Mouse (Mus musculus) CH12.LX (cell line): ENCODE results near the gene Gm4969. TPM values are rescaled to one million over a fixed set of nuclear protein-coding genes. Genes with fewer than 3 reads are reported as not detected.

Experiments used
- DNase-seq: peaks from one replicate; pipeline ENCODE4 v3.0.0-alpha.2; 2013; ENCODE audit errors: extremely low read depth
- H3K27ac ChIP-seq: 2 replicates; pipeline ENCODE4 v1.5.1; 2012; ENCODE audit warnings: low read depth, mild to moderate bottlenecking, control low read depth, moderate library complexity; ENCODE audit not compliant: insufficient read depth
- H3K27me3 ChIP-seq: replicated peaks from 2 replicates; pipeline ENCODE3; 2012; ENCODE audit warnings: inconsistent platforms
- H3K36me3 ChIP-seq, 2 experiments: replicated peaks in 1 of 2; 2 replicates each; pipeline versions ENCODE3 to v1.6.1; 2012; ENCODE audit warnings: inconsistent platforms in 1 of 2, low read length in 1 of 2, mild to moderate bottlenecking in 1 of 2, mixed read lengths in 1 of 2, moderate library complexity in 1 of 2; ENCODE audit not compliant: control insufficient read depth in 1 of 2, insufficient read depth in 1 of 2
- H3K4me1 ChIP-seq, 2 experiments: 2 replicates each; pipeline ENCODE4 v1.6.1; 2012; ENCODE audit warnings: inconsistent platforms in 1 of 2, moderate library complexity in 1 of 2; ENCODE audit not compliant: insufficient read depth in 2 of 2, control insufficient read depth in 1 of 2
- H3K4me2 ChIP-seq: 2 replicates; pipeline ENCODE4 v1.6.1; 2012; ENCODE audit warnings: low read depth, mild to moderate bottlenecking, control low read depth; ENCODE audit not compliant: poor library complexity, insufficient read depth, severe bottlenecking
- H3K4me3 ChIP-seq, 3 experiments: fragments of 150-350 bp in 1 of 3; sonication (generic) in 1 of 3; replicated peaks in 1 of 3; 2 replicates each; pipeline versions ENCODE3 to v1.5.1; 2011 to 2012; ENCODE audit warnings: low read depth in 2 of 3, low read length in 2 of 3, mild to moderate bottlenecking in 2 of 3, moderate library complexity in 2 of 3, control low read depth in 1 of 3, improper control_type of control experiment in 1 of 3, inconsistent platforms in 1 of 3, mixed read lengths in 1 of 3; ENCODE audit not compliant: poor library complexity in 1 of 3
- H3K79me2 ChIP-seq: replicated peaks from 2 replicates; pipeline ENCODE4 v1.6.1; 2012; ENCODE audit warnings: mild to moderate bottlenecking, moderate library complexity; ENCODE audit not compliant: control insufficient read depth, poor library complexity, insufficient read depth, severe bottlenecking; ENCODE audit errors: extremely low read depth
- H3K9ac ChIP-seq: 2 replicates; pipeline ENCODE4 v1.6.1; 2012; ENCODE audit warnings: low read depth, mild to moderate bottlenecking, control low read depth, moderate library complexity; ENCODE audit not compliant: insufficient read depth
- H3K9me3 ChIP-seq: replicated peaks from 2 replicates; pipeline ENCODE3; 2012; ENCODE audit warnings: low read length, inconsistent platforms, mixed read lengths
- BHLHE40 ChIP-seq: IDR thresholded peaks from 2 replicates; pipeline ENCODE4 v1.6.1; 2011; ENCODE audit warnings: mild to moderate bottlenecking, low read depth, low read length, improper control_type of control experiment
- CHD1 ChIP-seq: IDR thresholded peaks from 2 replicates; pipeline ENCODE4 v1.6.1; 2012; ENCODE audit warnings: low read depth, low read length, improper control_type of control experiment, inconsistent platforms
- CHD2 ChIP-seq: IDR thresholded peaks from 2 replicates; pipeline ENCODE4 v1.6.1; 2011; ENCODE audit warnings: low read length, improper control_type of control experiment
- CTCF ChIP-seq, 2 experiments: IDR thresholded peaks in 1 of 2; conservative IDR thresholded peaks in 1 of 2; 2 replicates each; pipeline ENCODE4 v1.5.1; 2011 to 2012; ENCODE audit warnings: low read depth in 2 of 2, low read length in 2 of 2, improper control_type of control experiment in 1 of 2, inconsistent platforms in 1 of 2, mild to moderate bottlenecking in 1 of 2, moderate library complexity in 1 of 2
- E2F4 ChIP-seq: IDR thresholded peaks from 2 replicates; pipeline ENCODE4 v1.6.1; 2011; ENCODE audit warnings: low read depth, low read length, improper control_type of control experiment; ENCODE audit not compliant: insufficient replicate concordance
- ELF1 ChIP-seq: IDR thresholded peaks from 2 replicates; pipeline ENCODE4 v1.6.1; 2014; ENCODE audit warnings: low read depth, mild to moderate bottlenecking, inconsistent platforms, low read length, improper control_type of control experiment
- EP300 ChIP-seq: IDR thresholded peaks from 2 replicates; pipeline ENCODE4 v1.6.1; 2011; ENCODE audit warnings: low read length, improper control_type of control experiment
- ETS1 ChIP-seq: conservative IDR thresholded peaks from 2 replicates; pipeline ENCODE4 v1.6.1; 2012; ENCODE audit warnings: low read depth, mild to moderate bottlenecking, inconsistent platforms, low read length, improper control_type of control experiment, moderate library complexity
- GABPA ChIP-seq: IDR thresholded peaks from 2 replicates; pipeline ENCODE4 v1.6.1; 2012; ENCODE audit warnings: low read depth, low read length, improper control_type of control experiment, inconsistent platforms; ENCODE audit not compliant: insufficient replicate concordance
- HCFC1 ChIP-seq: IDR thresholded peaks from 2 replicates; pipeline ENCODE4 v1.6.1; 2012; ENCODE audit warnings: low read depth, mild to moderate bottlenecking, inconsistent platforms, low read length, improper control_type of control experiment
- IRF4 ChIP-seq: IDR thresholded peaks from 2 replicates; pipeline ENCODE4 v1.6.1; 2014; ENCODE audit warnings: low read depth, mild to moderate bottlenecking, inconsistent platforms, low read length, improper control_type of control experiment
- JUN ChIP-seq: IDR thresholded peaks from 2 replicates; pipeline ENCODE4 v1.6.1; 2011; ENCODE audit warnings: low read depth, mild to moderate bottlenecking, low read length, improper control_type of control experiment, moderate library complexity; ENCODE audit not compliant: insufficient read depth
- JUND ChIP-seq: conservative IDR thresholded peaks from 2 replicates; pipeline ENCODE4 v1.6.1; 2011; ENCODE audit warnings: low read depth, low read length, improper control_type of control experiment
- KAT2A ChIP-seq: IDR thresholded peaks from 2 replicates; pipeline ENCODE4 v1.6.1; 2012; ENCODE audit warnings: low read length, improper control_type of control experiment, inconsistent platforms; ENCODE audit not compliant: insufficient replicate concordance
- MAFK ChIP-seq: IDR thresholded peaks from 2 replicates; pipeline ENCODE4 v1.6.1; 2011; ENCODE audit warnings: low read length, improper control_type of control experiment; ENCODE audit not compliant: insufficient replicate concordance
- MAX ChIP-seq: IDR thresholded peaks from 2 replicates; pipeline ENCODE4 v1.6.1; 2011; ENCODE audit warnings: low read length, improper control_type of control experiment
- MAZ ChIP-seq: IDR thresholded peaks from 2 replicates; pipeline ENCODE4 v1.6.1; 2012; ENCODE audit warnings: low read depth, mild to moderate bottlenecking, inconsistent platforms, low read length, improper control_type of control experiment, moderate library complexity
- MEF2A ChIP-seq: IDR thresholded peaks from 2 replicates; pipeline ENCODE4 v1.6.1; 2014; ENCODE audit warnings: low read depth, mild to moderate bottlenecking, inconsistent platforms, low read length, improper control_type of control experiment, borderline replicate concordance
- MXI1 ChIP-seq: IDR thresholded peaks from 2 replicates; pipeline ENCODE4 v1.6.1; 2011; ENCODE audit warnings: mild to moderate bottlenecking, low read depth, low read length, improper control_type of control experiment
- MYC ChIP-seq: IDR thresholded peaks from 2 replicates; pipeline ENCODE4 v1.6.1; 2011; ENCODE audit warnings: low read depth, mild to moderate bottlenecking, improper control_type of control experiment, low read length
- NELFE ChIP-seq: IDR thresholded peaks from 2 replicates; pipeline ENCODE4 v1.6.1; 2011; ENCODE audit warnings: low read depth, low read length, improper control_type of control experiment
- NRF1 ChIP-seq: IDR thresholded peaks from 2 replicates; pipeline ENCODE4 v1.6.1; 2014; ENCODE audit warnings: low read depth, mild to moderate bottlenecking, inconsistent platforms, low read length, improper control_type of control experiment, moderate library complexity
- PAX5 ChIP-seq: IDR thresholded peaks from 2 replicates; pipeline ENCODE4 v1.6.1; 2012; ENCODE audit warnings: low read length, inconsistent platforms, mixed read lengths
- POLR2A ChIP-seq: IDR thresholded peaks from 2 replicates; pipeline ENCODE4 v1.6.1; 2011; ENCODE audit warnings: low read depth, mild to moderate bottlenecking, improper control_type of control experiment, low read length
- POLR2AphosphoS2 ChIP-seq: IDR thresholded peaks from 2 replicates; pipeline ENCODE4 v1.6.1; 2011; ENCODE audit warnings: low read depth, low read length, improper control_type of control experiment
- RAD21 ChIP-seq: IDR thresholded peaks from 2 replicates; pipeline ENCODE4 v1.6.1; 2011; ENCODE audit warnings: low read depth, mild to moderate bottlenecking, low read length, improper control_type of control experiment, moderate library complexity
- RCOR1 ChIP-seq: conservative IDR thresholded peaks from 2 replicates; pipeline ENCODE4 v1.6.1; 2012; ENCODE audit warnings: low read depth, mild to moderate bottlenecking, inconsistent platforms, low read length, improper control_type of control experiment
- SIN3A ChIP-seq: IDR thresholded peaks from 2 replicates; pipeline ENCODE4 v1.6.1; 2012; ENCODE audit warnings: low read length, improper control_type of control experiment, inconsistent platforms
- SMC3 ChIP-seq: IDR thresholded peaks from 2 replicates; pipeline ENCODE4 v1.6.1; 2011; ENCODE audit warnings: low read depth, low read length, improper control_type of control experiment
- TBP ChIP-seq: conservative IDR thresholded peaks from 2 replicates; pipeline ENCODE4 v1.6.1; 2011; ENCODE audit warnings: low read depth, low read length, improper control_type of control experiment
- TCF12 ChIP-seq: IDR thresholded peaks from 2 replicates; pipeline ENCODE4 v1.6.1; 2014; ENCODE audit warnings: low read depth, mild to moderate bottlenecking, inconsistent platforms, low read length, improper control_type of control experiment
- UBTF ChIP-seq: IDR thresholded peaks from 2 replicates; pipeline ENCODE4 v1.6.1; 2012; ENCODE audit warnings: low read depth, mild to moderate bottlenecking, inconsistent platforms, low read length, improper control_type of control experiment, moderate library complexity
- USF1 ChIP-seq: IDR thresholded peaks from 2 replicates; pipeline ENCODE4 v1.6.1; 2014; ENCODE audit warnings: low read depth, mild to moderate bottlenecking, inconsistent platforms, low read length, improper control_type of control experiment
- USF2 ChIP-seq: conservative IDR thresholded peaks from 2 replicates; pipeline ENCODE4 v1.6.1; 2011; ENCODE audit warnings: low read depth, low read length, improper control_type of control experiment
- ZC3H11A ChIP-seq: IDR thresholded peaks from 2 replicates; pipeline ENCODE4 v1.6.1; 2012; ENCODE audit warnings: low read depth, mild to moderate bottlenecking, inconsistent platforms, low read length, improper control_type of control experiment
- ZKSCAN1 ChIP-seq: IDR thresholded peaks from 2 replicates; pipeline ENCODE4 v1.6.1; 2012; ENCODE audit warnings: low read depth, inconsistent platforms, low read length, improper control_type of control experiment, borderline replicate concordance
- ZMIZ1 ChIP-seq: IDR thresholded peaks from 2 replicates; pipeline ENCODE4 v1.6.1; 2012; ENCODE audit warnings: low read depth, mild to moderate bottlenecking, inconsistent platforms, low read length, improper control_type of control experiment
- ZNF384 ChIP-seq: IDR thresholded peaks from 2 replicates; pipeline ENCODE4 v1.6.1; 2012; ENCODE audit warnings: low read depth, low read length, improper control_type of control experiment, inconsistent platforms
- dilution Hi-C: fragments of 300-500 bp; cut with MboI; formaldehyde crosslinking; loops from 2 replicates; pipeline ENCODE4 v1.14.3; 2020; ENCODE audit warnings: low sequenced_read_pairs; ENCODE audit not compliant: extremely low pct_unique_long_range_greater_than_20kb, extremely low pct_ligation_motif_present
- in situ Hi-C: fragments of 300-500 bp; cut with MboI; formaldehyde crosslinking; loops from 3 replicates; pipeline ENCODE4 v1.14.3; 2019; ENCODE audit warnings: low sequenced_read_pairs, low pct_ligation_motif_present, low pct_unique_long_range_greater_than_20kb, mixed read lengths
- polyA plus RNA-seq: library from polyadenylated mRNA; unstranded; fragments of >175 nt; gene quantifications from 2 replicates; pipeline ENCODE4 v1.2.1, GENCODE M21; 2012; ENCODE audit warnings: low read depth; ENCODE audit not compliant: insufficient read length
- total RNA-seq, 2 experiments: library from RNA; depleted of rRNA; stranded (reverse); fragments of 300-350 nt in 1 of 2; fragments of >200 nt in 1 of 2; gene quantifications; 2 replicates each; pipeline ENCODE4 v1.2.3; 2012 to 2014

The Gm4969 gene
- total and polyA plus RNA-seq, 3 experiments = not detected

GRCm38 (mm10) chr7:19149626-19150025 is 31.5 kb upstream of the Gm4969 start, which contains the start of gene Snrpd2:
Gene Snrpd2 (plus strand): TSS chr7:19149722.
- peaks cover 6 to 39% of the 10 kb centered on the region in 2 experiments for H3K4me1 ChIP-seq
- peak within 1 kb of the TSS; percentile 62 to 97 (median 85) for H3K4me3 ChIP-seq
- peak within 1 kb of the TSS; percentile 97 for H3K9ac ChIP-seq
- in situ Hi-C loops = no loop called here
- peaks cover 46 to 63% of the 10 kb centered on the region in 2 experiments for H3K36me3 ChIP-seq
- peak within 1 kb of the TSS; percentile 25 for H3K27ac ChIP-seq
- H3K9me3 ChIP-seq = no peaks in the 10 kb centered on the region
- DNase-seq = peak; percentile 97
- peaks cover 15% of the 10 kb centered on the region for H3K79me2 ChIP-seq
- no peaks in the 10 kb centered on the region for H3K27me3 ChIP-seq
- H3K4me2 ChIP-seq = peak within 1 kb of the TSS; percentile 92
- TF ChIP-seq EP300 (no peak), JUND (no peak), POLR2A (peak; percentile 95), CTCF (conservative IDR thresholded peaks at IDR 0.05 in 1 of 2, IDR thresholded peaks at IDR 0.05 in 1 of 2; ENCODE audit: low read depth in 2 of 2, low read length in 2 of 2) (no peak), ZNF384 (no peak), RAD21 (no peak), ETS1 (no peak), MAFK (no peak), IRF4 (peak; percentile 58; the same call in 1 of the 2 replicates), USF1 (no peak), GABPA (no peak), HCFC1 (peak; percentile 86), MEF2A (0 out of 2 replicates have a peak, but pooled peaks have one; percentile 13), MXI1 (peak; percentile 97), MAX (peak; percentile 91), TCF12 (no peak; the same call in 1 of the 2 replicates), CHD2 (no peak), MAZ (no peak), RCOR1 (no peak), PAX5 (no peak), SIN3A (peak; percentile 90), ZC3H11A (no peak), UBTF (no peak), SMC3 (no peak), USF2 (no peak), TBP (0 out of 2 replicates have a peak, but pooled peaks have one; percentile 83), ELF1 (no peak; the same call in 1 of the 2 replicates), E2F4 (no peak), KAT2A (peak; percentile 56; the same call in 1 of the 2 replicates), POLR2AphosphoS2 (no peak; the same call in 1 of the 2 replicates), BHLHE40 (no peak), JUN (no peak), ZMIZ1 (no peak), NELFE (peak; percentile 85), ZKSCAN1 (no peak), CHD1 (no peak), MYC (peak; percentile 78; the same call in 1 of the 2 replicates), NRF1 (peak; percentile 91)
- dilution Hi-C loops = no loop called here
